Mouse (Mus musculus) stomach, postnatal 0 days (tissue): ENCODE results near the gene Zfhx3.

ENCODE experiments used
- CTCF ChIP-seq: IDR thresholded peaks from 2 replicates; pipeline ENCODE4 v1.5.1; 2016; ENCODE audit warnings: antibody characterized with exemption, low read depth, mild to moderate bottlenecking, moderate library complexity
- EP300 ChIP-seq: optimal IDR thresholded peaks from 2 replicates; pipeline ENCODE3; 2016; ENCODE audit warnings: antibody characterized with exemption

DNA sequence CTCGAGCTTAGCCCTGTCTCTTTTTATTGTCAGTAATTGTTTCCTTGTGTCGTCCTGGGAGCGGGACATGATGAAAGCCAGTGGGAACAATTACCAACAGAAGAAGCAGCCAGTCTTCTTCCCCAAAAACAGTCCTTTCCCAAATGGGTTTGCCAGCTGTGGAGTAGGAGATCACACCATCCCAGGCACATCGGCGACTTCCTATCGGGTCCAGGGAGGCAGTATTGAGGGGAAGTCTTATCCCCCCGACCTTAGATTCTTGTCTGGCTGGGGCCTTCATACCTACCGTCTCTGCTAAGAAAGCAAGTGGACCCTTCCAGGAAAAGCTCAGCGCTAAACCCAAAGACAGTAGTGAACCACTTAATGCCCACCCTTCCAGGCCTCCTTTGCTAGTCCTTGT, 637.4 kb downstream of the Zfhx3 start:
- TF ChIP-seq CTCF, result no peak
- no peak for TF ChIP-seq EP300
